Mouse (Mus musculus) T-helper 2 cell (primary cell): Measurements from ENCODE around the gene Vmn1r167.
"Not testable (repeated sequence)": the region's sequence is repeated elsewhere in the genome, so short reads cannot be mapped to it uniquely, and the experiment has no call there.

Experiments used
- in situ Hi-C: fragments of 300-600 bp; cut with MboI, MseI; formaldehyde crosslinking; loops from one replicate; pipeline ENCODE4 v1.15.1; 2025; ENCODE audit warnings: high pct_unique_total_duplicates

The Vmn1r167 gene

DNA sequence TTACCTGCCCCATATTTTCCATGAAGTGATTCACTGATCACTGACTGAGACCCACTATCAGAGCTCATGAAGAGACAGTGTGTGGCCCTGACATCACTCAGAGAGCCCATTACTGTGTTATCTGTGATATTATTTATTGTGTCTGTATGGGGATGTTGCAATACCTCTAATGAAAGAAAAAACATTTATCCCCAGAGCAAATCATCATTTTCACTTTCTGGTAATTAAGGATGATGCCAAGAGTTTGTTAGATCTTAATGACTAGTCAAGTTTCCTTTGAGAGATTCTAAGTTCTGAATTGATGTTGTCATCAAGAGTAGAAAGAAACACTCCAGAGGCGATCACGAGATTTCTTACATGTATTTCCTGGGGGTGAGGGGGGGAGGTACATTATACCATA is at the start of gene Vmn1r167:
Gene Vmn1r167 (minus strand): TSS at position 101 of the 400 bp plus-strand sequence.
- in situ Hi-C loops = not testable (repeated sequence)

GRCm38 (mm10) chr7:23539432-23539831 is 32.4 kb upstream of the Vmn1r167 start, which contains the start of gene Vmn1r168:
Vmn1r168 (plus strand) TSS chr7:23539732.
- in situ Hi-C loops = not testable (repeated sequence)

DNA sequence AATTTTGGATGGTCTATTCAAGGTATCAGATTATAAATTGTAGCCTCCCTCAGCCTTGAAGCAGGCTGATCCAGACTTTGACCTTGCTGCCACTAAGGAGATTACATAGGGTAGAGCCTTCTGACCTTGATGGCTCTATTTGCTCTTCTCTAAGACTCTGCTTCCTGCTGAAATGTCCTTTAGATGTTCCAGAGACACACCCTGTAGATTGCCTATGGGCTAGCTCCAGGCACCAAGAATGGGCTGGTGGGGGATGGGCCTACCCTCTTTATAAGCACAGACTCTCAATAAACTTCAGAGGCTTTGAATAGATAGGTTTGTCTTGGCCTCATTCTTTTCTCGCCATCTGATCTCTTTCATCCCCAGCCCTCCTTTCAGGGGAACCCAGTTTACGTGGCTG is 34.1 kb downstream of the Vmn1r167 start:
- in situ Hi-C loops = not testable (repeated sequence)

GRCm38 (mm10) chr7:23470832-23471231 is 36.2 kb downstream of the Vmn1r167 start:
- in situ Hi-C loops = not testable (repeated sequence)

DNA sequence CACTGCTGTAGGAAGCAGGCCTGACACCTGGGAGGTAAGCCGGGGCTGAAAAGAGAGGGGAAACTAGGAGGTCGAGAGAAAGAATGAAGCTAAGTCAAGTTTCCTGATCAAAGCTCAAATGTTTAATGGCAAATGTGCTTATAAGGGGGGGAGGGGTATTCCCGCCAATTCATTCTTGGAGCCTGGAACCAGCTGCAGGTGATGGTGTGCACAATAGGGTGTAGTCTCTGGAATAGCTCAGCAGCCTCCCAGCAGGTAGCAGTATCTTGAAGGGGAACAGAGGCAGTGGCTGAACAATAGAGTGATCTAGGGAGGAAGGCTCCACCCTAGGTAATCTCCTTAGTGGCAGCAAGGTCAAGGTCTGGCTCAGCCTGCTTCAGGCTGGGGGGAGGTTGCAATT is 36.8 kb downstream of the Vmn1r167 start:
- in situ Hi-C loops = not testable (repeated sequence)
